Mouse (Mus musculus) MEL-GATA-1-ER (cell line): ENCODE measurements around the gene Rap1a.

ENCODE experiments used
- DNase-seq: peaks from one replicate; pipeline ENCODE4 v3.0.0-alpha.2; 2012; ENCODE audit warnings: low read depth; ENCODE audit errors: extremely low read depth

Gene Rap1a

GRCm38 (mm10) chr3:105801191-105802166 is at the start of gene Rap1a:
Rap1a (minus strand) TSS chr3:105801336.
- peak; percentile 75 for DNase-seq

DNA sequence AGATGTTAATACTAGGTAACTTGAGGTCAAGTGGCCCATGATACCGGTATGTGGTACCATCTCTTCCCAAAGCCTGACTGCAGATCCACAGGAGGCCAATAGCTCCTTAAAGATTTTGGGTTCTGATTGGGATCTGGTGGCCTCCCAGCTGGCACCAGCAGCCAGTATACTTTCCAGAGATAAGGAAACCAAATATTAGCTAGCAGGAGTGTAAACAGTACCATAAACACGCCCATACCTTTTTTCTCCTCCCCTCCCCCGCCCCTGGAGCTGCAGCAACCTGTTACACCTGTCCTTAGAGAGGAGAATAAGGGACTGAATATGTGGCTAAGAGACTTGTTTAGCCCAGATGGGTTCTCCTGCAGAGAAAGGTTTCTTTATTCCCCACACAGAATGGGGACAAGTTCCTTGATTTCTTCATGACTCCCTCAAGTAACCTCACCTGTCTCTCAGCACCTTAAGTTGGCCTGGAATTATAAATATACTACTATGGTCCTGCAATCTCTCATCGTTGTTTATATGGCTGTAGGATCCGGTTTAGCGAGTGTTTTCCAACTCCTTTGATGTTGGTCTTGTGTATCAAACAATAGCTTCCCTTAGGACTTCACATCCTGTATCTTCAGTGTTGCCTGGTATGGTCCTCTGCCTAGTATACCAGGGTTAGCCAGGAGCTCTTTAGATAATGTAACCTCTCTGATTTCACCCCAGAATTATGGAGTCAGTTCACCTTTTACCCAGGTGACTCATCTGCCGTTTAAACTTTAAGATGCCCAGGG is 45.3 kb upstream of the Rap1a start:
- no peak for DNase-seq

DNA sequence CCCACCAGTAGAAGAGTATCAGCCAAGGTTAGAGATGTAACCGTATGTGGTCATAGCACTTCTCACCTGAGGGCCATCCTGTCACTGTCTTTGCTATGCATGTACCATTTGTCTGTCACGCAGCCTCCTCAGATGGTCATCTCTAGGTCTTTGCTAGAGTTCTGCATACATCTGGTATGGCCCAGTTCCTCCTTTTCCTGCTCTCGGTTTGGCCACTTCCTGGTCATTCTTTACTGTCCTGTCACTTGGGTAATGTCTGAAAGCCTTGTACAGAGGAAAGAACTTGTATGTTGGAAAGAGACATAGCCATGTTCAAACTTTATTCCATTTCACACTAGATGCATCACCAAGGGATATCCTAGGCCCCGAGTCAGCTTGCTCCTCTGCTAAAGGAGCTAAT is 38.7 kb upstream of the Rap1a start:
- no peak for DNase-seq

GRCm38 (mm10) chr3:105838655-105839054 is 37.5 kb upstream of the Rap1a start:
- DNase-seq = no peak

- DNase-seq = no peak
Observed at GRCm38 (mm10) chr3:105836883-105837282, 35.7 kb upstream of the Rap1a start.

GRCm38 (mm10) chr3:105835875-105836274 is 34.7 kb upstream of the Rap1a start:
- no peak for DNase-seq

DNA sequence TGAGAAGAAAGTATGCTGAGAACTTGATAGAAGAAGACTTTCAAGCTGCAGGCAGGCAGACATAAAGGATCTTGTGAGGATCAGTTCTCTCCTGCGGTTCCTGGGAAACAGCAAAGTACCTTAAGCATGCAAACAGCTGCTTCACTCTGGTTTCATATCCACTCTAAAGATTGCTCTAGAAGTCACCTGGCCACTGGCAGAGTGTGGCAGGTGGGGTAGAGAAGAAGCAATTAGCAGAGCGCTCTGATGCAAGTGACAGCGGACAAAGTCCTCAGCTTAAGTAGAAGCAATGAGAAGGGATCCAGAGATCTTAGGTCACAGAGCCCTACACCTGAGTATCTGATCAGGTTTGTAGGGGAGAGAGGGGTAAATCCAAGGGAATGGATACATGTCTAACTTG is 30.4 kb upstream of the Rap1a start:
- DNase-seq = no peak

GRCm38 (mm10) chr3:105825501-105826161 is 24.5 kb upstream of the Rap1a start:
- no peak for DNase-seq

DNA sequence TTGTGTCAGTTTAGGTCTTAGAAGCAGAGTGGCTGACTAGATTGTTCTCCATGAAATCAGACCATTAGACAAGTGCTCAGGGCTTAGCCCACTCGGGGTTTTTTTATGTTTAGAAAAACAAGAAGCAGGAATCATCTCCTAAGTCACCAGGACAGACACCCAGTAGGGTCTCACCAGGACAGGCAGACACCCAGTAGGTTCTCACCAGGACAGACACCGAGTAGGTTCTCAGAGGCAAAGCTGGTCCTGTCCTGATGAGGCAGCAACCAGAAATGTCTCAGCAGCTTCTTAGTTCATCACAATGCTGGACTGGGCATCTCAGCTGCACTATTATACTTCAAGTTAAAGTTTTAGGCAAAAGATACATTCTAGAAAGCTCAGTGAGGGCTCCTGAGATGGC is 23.6 kb upstream of the Rap1a start:
- DNase-seq = no peak

DNA sequence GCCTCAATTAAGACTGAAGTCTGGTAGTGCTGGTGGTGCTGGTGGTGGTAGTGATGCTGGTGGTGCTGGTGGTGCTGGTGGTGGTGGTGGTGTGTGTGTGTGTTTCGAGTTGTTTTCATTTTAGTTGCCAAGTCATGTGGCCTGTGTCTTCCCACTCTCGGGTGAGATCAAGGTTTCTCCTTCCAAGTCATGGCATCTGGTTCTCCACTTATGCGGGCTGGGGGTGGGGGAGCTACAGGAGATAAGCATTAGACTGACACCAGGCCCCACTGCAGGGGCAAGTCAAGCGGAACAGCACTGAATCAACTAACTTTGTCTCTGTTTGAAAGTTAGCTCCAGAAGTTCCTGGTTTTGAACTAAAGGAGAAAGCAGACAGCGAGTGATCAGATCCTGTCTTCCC is 23.0 kb upstream of the Rap1a start:
- DNase-seq = peak; percentile 69

DNA sequence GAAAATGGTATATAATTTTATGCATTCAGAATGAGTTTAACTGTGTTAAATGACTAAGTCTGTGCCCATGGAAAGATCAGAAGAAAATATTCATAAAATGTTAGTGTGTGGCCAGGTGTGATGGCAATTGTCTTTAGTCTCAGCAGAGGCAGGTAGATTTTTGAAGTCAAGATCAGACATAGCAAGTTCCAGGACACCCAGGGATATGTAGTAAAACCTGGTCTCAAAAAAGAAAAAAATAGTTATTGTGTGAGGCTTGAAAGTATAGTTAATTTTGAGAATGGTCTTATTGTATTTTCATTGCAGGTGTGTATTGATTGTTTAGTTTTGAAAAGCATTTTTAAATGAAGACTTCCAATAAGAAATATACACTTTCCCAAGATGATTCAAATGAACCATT is 22.5 kb upstream of the Rap1a start:
- DNase-seq = no peak

GRCm38 (mm10) chr3:105821504-105821903 is 20.4 kb upstream of the Rap1a start:
- DNase-seq = no peak

DNA sequence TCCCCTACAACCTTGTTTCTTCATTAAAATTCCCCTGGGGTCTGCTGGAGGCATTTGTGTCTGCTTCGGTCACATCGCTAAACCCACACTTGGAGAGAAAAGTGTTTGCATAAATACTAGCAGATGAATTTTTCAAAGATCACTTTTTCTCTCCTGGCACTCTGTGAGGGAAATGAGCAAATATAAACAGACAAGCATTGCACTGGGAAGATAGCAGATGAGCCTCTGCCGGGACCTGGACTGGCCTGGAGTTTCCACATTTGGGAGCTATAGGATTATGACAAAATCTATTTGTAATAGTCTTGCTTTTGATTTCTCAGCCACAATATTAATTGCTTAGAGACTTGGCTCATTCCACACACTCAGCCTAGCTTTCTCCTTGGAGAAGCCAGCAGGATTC is 19.1 kb upstream of the Rap1a start:
- no peak for DNase-seq

GRCm38 (mm10) chr3:105818130-105819004 is 17.2 kb upstream of the Rap1a start:
- DNase-seq = peak; percentile 39

DNA sequence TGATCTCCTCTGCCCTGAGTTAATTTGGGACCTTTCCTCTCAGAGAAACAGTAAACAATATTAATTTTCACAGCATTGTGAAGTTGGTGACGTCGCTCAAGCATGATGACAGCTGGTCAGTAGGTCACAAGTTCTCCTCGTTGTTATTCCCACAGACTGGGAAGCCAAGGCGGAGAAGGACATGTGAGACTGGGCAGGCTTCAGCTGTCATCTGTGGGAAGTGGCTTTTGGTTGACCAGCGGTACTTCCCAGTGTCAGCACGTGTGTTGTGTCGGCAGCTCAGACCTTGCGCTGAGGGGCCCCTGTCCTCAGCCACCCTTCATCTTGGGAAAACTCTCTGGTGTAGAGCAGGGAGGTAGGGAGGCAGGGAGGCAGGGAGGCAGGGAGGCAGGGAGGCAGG is 15.0 kb upstream of the Rap1a start:
- no peak for DNase-seq

DNA sequence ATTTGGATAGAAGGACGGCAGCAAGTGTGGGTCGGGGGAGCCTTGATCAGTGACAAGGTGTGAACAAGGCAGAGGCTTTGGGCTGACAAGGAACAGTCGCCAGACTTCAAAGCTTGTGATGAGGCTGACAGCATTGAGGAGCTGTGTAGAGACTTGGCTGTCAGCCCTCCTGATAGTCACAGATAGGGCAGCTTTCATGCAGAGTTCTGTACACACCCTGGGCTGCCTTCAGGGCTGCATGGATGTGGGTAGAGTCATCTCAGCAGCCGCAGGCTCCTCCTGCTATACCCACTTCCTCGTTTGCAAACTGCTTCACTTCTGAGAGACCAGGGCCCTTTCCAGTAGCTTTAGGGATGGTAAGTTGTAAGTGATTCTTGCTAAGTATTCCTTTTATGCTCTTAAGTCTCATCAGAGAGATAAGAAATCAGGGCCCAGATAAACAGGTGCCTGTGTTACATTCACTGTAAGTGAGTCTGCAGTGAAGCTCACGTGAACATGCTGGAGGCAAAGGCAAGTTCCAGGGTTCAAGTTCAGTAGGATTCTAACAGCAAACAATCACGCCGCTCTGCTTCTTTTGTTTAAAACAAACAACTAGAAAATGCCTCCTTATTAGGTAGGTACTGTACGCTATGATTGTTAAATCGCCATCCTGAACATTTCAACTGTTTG is 14.2 kb upstream of the Rap1a start:
- DNase-seq = peak; percentile 97

DNA sequence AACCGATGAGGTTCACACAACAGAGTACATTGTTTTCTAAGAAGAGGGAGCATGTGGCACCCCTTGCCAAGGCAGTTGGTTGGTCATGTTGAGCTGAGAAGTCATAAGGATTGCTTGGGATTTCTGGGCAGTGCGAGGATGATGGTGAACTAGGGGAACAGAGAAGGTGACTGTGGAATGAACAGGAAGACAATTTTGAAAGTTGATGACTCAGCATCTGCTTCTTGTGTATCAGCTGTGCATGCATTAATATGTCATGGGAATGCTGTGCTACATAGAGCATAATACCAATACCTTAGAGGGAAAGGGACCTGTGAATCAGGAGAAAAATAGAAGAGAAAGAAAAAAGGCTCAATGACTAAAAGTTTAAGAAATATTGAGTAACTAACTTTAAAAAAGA is 10.0 kb upstream of the Rap1a start:
- DNase-seq = no peak

DNA sequence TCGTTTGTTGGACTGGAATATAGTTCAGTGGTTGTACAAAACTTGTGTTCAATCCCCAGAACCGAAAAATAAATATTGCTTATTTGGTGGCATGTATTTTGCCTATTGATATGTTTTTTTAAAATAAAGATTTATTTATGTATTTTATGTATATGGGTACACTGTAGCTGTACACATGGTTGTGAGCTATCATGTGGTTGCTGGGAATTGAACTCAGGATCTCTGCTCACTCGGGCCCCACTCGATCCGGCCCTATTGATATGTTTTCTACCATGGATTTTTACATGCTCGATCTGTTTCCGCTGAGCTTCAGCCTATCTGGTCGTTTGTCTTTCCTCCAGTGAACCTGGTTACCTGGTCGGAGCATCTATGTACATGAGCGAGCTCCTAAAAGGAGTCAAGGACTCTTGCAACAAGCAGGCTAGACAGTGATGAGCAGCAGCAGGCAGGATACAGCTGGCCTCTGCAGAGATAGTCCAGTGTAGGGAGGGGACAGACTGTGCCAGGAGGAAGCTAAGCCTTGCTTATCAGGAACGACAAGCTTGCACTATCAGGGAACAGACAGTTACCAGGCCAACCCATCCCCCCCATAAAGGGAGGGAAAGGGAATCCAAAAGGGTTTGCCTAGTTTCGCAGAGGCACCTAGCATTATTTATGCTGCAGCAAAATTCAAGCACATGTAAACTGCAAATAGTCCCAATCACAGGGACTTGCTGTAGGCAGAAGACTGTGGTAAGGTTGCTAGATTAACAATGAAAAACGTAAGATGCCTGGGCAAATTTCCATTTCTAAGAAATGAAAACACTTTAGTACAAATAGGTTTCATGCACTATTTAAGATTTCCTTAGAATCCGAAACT is 7.3 kb upstream of the Rap1a start:
- DNase-seq = peak; percentile 99

- DNase-seq = no peak
Observed at GRCm38 (mm10) chr3:105807672-105808071, 6.5 kb upstream of the Rap1a start.
